Mouse (Mus musculus) erythroblast, embryonic 14.5 days (primary cell): ENCODE data around the gene Cnga1. TPM values are rescaled to one million over a fixed set of nuclear protein-coding genes. Genes with fewer than 3 reads are reported as not detected.

Experiments
- H3K27me3 ChIP-seq: 2 replicates; pipeline ENCODE4 v1.6.1; 2012; ENCODE audit warnings: inconsistent platforms; ENCODE audit not compliant: control insufficient read depth
- H3K36me3 ChIP-seq: 2 replicates; pipeline ENCODE4 v1.6.1; 2012; ENCODE audit warnings: mild to moderate bottlenecking, inconsistent platforms; ENCODE audit not compliant: control insufficient read depth
- H3K4me1 ChIP-seq: 2 replicates; pipeline ENCODE4 v1.6.1; 2012; ENCODE audit warnings: inconsistent platforms; ENCODE audit not compliant: control insufficient read depth
- H3K4me3 ChIP-seq: replicated peaks from 2 replicates; pipeline ENCODE3; 2012; ENCODE audit warnings: moderate library complexity, mild to moderate bottlenecking, inconsistent platforms
- H3K9me3 ChIP-seq: 2 replicates; pipeline ENCODE4 v1.6.1; 2012; ENCODE audit warnings: low read length, inconsistent platforms, mixed read lengths; ENCODE audit not compliant: control insufficient read depth
- GATA1 ChIP-seq: IDR thresholded peaks from 2 replicates; pipeline ENCODE4 v1.6.1; 2012; ENCODE audit warnings: low read length, inconsistent platforms, mixed read lengths
- TAL1 ChIP-seq: IDR thresholded peaks from 3 replicates; pipeline ENCODE4 v1.6.1; 2012; ENCODE audit warnings: low read length, inconsistent platforms, mixed read lengths
- polyA plus RNA-seq: library from polyadenylated mRNA; stranded (reverse); fragments of >175 nt; gene quantifications from 2 replicates; pipeline ENCODE4 v1.2.3, GENCODE M21; 2012

Gene Cnga1
- polyA plus RNA-seq, 1 experiment = not detected

DNA sequence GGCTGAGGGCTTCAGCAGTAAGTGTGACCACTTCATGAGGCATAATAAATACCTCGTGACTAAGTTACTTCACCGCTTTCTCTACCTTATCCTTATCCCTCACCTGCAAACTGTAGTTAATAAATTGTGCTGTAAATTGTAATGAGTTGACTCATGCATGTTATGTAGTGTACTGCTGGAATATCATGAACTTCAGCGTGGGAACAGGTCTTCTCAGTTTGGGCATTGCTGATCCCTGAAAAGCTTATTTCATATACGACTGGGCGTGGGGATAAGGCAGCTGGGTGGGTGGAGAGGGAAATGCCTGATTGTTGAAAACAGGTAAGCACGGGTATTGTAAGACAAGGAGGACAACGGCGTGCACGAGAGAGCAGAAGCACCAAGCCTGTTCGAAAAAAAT is 2.9 kb upstream of the Cnga1 start:
- H3K9me3 ChIP-seq = no peaks in the 10 kb centered on the region
- H3K36me3 ChIP-seq = no peaks in the 10 kb centered on the region
- H3K27me3 ChIP-seq = peaks cover 25% of the 10 kb centered on the region

DNA sequence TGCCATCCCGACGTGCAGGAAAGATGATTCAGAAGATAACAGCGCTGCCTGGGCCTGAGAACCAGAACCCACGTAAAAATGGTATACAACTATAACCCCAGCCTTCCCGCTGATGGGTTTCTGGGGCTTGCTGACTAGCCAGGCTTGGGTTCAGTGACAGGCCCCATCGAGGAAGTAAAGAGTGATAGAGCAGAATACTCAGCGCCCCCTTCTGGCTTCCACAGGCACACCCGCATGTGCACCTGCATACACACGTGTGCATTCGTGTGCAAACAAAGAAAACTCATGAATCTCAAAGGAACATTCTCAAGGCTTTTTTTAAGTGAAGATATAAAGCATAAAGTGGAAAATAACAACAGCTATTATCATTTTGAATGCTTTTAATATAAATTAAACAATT is 2.1 kb upstream of the Cnga1 start:
- no peaks in the 10 kb centered on the region for H3K9me3 ChIP-seq
- no peaks in the 10 kb centered on the region for H3K36me3 ChIP-seq
- no peak overlapping the region for H3K4me3 ChIP-seq
- TF ChIP-seq TAL1 = no peak
- no peak for TF ChIP-seq GATA1
- H3K4me1 ChIP-seq = peaks cover 13% of the 10 kb centered on the region
- peaks cover 25% of the 10 kb centered on the region for H3K27me3 ChIP-seq

More for the DNA sequence above, 2.9 kb upstream of the Cnga1 start:
- Histone ChIP-seq H3K4me3 (peak overlapping the region; percentile 57), H3K4me1 (peaks cover 13% of the 10 kb centered on the region)
- no peak for TF ChIP-seq GATA1

GRCm38 (mm10) chr5:72643655-72644054 is 420 bp downstream of the Cnga1 start:
- no peaks in the 10 kb centered on the region for H3K36me3 ChIP-seq
- H3K4me3 ChIP-seq = no peak overlapping the region
- peaks cover 22% of the 10 kb centered on the region for H3K27me3 ChIP-seq
- H3K4me1 ChIP-seq = peaks cover 13% of the 10 kb centered on the region
- no peaks in the 10 kb centered on the region for H3K9me3 ChIP-seq
- TF ChIP-seq TAL1 = no peak
- TF ChIP-seq GATA1 = no peak

DNA sequence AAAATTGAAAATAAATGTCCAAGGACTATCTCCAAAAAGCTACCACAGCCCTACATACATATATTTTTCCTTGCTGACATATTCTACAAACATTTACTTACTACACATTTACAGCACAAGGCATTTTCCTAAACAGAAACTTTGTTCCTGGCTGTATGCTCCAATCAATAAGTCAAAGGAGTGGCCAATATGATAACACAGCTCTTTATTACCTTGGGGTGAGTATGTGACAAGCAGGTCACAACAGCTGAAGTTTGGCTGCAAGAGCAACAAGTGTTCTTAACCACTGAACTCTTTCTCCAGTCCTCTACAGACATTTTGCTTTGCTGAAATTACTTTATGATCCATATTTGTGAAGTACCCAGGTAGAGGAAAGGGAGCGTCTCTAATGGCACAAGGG is 4.0 kb downstream of the Cnga1 start:
- Histone ChIP-seq H3K9me3 (no peaks in the 10 kb centered on the region), H3K4me3 (no peak overlapping the region), H3K36me3 (no peaks in the 10 kb centered on the region), H3K4me1 (no peaks in the 10 kb centered on the region), H3K27me3 (no peaks in the 10 kb centered on the region)
- no peak for TF ChIP-seq TAL1

- no peak for TF ChIP-seq TAL1
Measured at GRCm38 (mm10) chr5:72636576-72636975, 7.5 kb downstream of the Cnga1 start.

DNA sequence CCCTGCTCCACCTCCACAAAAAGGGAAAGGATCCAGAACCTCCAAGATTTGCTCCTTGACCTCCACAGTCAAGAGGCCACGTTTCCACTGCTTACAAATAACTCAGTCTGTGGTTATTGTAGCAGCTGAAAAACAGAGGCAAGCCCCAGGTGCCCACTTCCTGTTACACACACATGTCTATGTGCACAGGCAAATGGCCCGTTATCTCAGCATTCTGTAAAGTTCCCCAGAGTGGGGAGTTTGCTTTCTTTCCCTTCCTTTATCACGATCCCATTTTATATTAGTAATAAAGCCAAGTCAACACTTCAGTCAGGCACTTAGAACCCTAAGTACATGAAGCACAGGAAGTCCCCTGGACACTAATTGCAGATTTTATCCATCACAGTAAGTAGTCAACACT is 8.0 kb downstream of the Cnga1 start:
- no peaks in the 10 kb centered on the region for H3K36me3 ChIP-seq
- H3K27me3 ChIP-seq = no peaks in the 10 kb centered on the region
- no peaks in the 10 kb centered on the region for H3K4me1 ChIP-seq
- no peaks in the 10 kb centered on the region for H3K9me3 ChIP-seq
- no peak for TF ChIP-seq TAL1
- no peak for TF ChIP-seq GATA1
- H3K4me3 ChIP-seq = no peak overlapping the region

More at GRCm38 (mm10) chr5:72636576-72636975, 7.5 kb downstream of the Cnga1 start:
- Histone ChIP-seq H3K4me3 (no peak overlapping the region), H3K27me3 (no peaks in the 10 kb centered on the region), H3K9me3 (no peaks in the 10 kb centered on the region), H3K4me1 (no peaks in the 10 kb centered on the region), H3K36me3 (no peaks in the 10 kb centered on the region)

GRCm38 (mm10) chr5:72634791-72635271 is 9.2 kb downstream of the Cnga1 start:
- H3K4me1 ChIP-seq = no peaks in the 10 kb centered on the region
- H3K27me3 ChIP-seq = no peaks in the 10 kb centered on the region
- H3K9me3 ChIP-seq = no peaks in the 10 kb centered on the region
- no peaks in the 10 kb centered on the region for H3K36me3 ChIP-seq
- TF ChIP-seq TAL1 (no peak), GATA1 (no peak)
- no peak overlapping the region for H3K4me3 ChIP-seq

DNA sequence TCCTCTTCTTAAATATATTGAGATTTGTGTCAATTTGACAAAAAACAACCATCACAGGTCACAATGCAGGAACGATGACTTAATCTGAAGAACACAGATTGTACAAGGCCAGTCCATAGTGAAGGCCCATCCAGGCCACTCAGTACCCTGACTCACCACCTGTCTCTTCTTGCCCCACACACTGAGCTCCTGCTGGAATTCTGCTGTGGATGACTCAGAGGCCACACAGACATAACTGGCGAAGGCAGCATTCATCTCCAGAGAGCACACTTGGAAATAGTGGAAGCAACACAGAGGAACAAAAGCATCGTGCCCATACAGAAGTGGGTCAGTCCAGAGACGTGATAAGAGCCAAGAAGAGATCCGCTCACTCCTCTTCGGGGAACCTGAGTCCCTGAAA is 14.0 kb downstream of the Cnga1 start:
- Histone ChIP-seq H3K4me3 (no peak overlapping the region), H3K36me3 (no peaks in the 10 kb centered on the region), H3K27me3 (no peaks in the 10 kb centered on the region), H3K9me3 (no peaks in the 10 kb centered on the region), H3K4me1 (no peaks in the 10 kb centered on the region)
- TF ChIP-seq GATA1 = no peak
- TF ChIP-seq TAL1 = no peak

GRCm38 (mm10) chr5:72621022-72621421 is 23.1 kb downstream of the Cnga1 start:
- H3K4me3 ChIP-seq = no peak overlapping the region
- H3K4me1 ChIP-seq = no peaks in the 10 kb centered on the region
- TF ChIP-seq GATA1 (no peak), TAL1 (no peak)
- H3K36me3 ChIP-seq = no peaks in the 10 kb centered on the region
- H3K27me3 ChIP-seq = no peaks in the 10 kb centered on the region
- no peaks in the 10 kb centered on the region for H3K9me3 ChIP-seq

- no peaks in the 10 kb centered on the region for H3K27me3 ChIP-seq
- H3K36me3 ChIP-seq = no peaks in the 10 kb centered on the region
- no peak overlapping the region for H3K4me3 ChIP-seq
- no peaks in the 10 kb centered on the region for H3K9me3 ChIP-seq
- TF ChIP-seq TAL1 (no peak), GATA1 (no peak)
- no peaks in the 10 kb centered on the region for H3K4me1 ChIP-seq
Measured at GRCm38 (mm10) chr5:72617413-72617812, 26.7 kb downstream of the Cnga1 start.
